Mouse (Mus musculus): ENCODE measurements around the gene Syt13. TPM values are rescaled to one million over a fixed set of nuclear protein-coding genes. Genes with fewer than 3 reads are reported as not detected.

Syt13 gene
- polyA plus RNA-seq, 1 experiment, result 2.7 TPM

- 33% methylated on average over 7 of the region's 7 CpGs for WGBS
- no peak for DNase-seq (ENCODE audit: low read depth, low spot score)
These were observed 2.7 kb downstream of the Syt13 start for GRCm38 (mm10) chr2:92917405-92918142.

- no peak for DNase-seq (ENCODE audit: low read depth, low spot score)
- WGBS, result 80% methylated on average over 4 of the region's 4 CpGs
These were observed 5.8 kb downstream of the Syt13 start for GRCm38 (mm10) chr2:92920709-92921108.

DNA sequence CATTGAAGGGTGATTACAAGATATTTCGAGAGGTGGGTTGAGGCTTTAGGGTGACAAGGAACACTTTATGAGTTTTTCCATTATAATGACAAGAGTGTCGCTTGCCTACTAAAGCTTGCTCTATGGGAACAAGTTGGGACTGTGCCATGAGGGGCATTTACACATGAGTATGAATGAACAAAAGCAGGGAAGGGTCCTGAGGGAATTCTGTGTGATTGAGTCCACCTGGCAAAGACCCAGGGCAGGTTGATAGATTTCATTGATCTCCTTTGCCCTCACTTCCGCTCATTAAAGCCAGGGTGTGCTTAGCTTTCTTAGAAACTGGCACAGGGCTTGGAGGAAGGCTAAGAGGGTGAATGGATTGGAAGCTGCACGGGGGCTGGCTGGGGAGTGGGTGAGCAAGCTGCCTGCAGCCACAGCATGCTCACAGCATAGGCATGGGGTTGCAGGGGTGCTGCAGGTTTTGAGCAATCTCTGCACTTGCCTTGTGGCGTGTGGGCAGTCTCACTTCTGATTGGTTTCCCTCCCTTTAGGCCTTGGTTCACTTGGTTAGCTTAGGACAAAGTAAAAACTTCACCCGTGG, 9.9 kb downstream of the Syt13 start:
- WGBS, result 76% methylated on average over 6 of the region's 6 CpGs
- no peak for DNase-seq (ENCODE audit: low read depth, low spot score)

DNA sequence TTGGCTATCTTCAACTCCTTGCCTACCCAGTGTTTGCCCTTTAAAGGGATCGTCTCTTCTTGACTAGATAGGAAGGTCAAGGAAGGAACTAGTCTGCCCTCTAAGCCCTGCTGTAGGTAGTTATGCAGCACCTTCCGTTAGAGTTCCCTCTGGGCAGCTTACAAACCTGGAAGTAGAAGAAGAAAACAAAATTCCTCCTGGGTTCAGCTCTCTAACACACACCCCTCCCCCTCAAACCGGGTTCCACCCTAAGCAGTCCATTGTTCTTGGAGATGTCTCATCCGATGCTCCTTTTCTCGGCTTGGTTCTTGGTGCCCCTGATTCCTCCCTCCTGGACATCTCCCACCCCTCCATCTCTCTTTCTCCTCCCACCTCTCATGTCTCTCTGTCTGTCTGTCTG, 14.8 kb downstream of the Syt13 start:
- 69% methylated on average over 5 of the region's 5 CpGs for WGBS
- DNase-seq (ENCODE audit: low read depth, low spot score), result no peak

DNA sequence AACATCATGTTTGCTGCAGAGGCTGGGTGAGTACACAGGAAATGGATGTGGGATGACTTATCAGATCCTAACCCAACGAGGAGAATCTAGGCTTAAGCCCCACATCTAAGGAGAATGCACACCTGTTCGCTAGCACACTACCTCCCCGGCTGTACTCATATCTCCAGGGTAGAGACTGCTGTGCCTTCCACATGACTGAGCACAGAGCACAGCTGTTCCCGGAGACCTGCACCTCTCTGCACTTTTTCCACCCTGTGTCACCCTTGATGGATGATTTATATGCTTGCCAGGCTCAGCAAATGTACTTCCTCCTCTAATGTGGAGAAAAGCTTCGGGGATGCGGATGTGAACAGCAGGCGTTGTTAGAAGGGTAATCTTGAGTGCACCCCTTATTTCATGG, 16.2 kb downstream of the Syt13 start:
- WGBS, result 43% methylated on average over 7 of the region's 7 CpGs
- no peak for DNase-seq (ENCODE audit: low read depth, low spot score)

GRCm38 (mm10) chr2:92933379-92933778, 18.5 kb downstream of the Syt13 start:
- no peak for DNase-seq (ENCODE audit: low read depth, low spot score)
- 83% methylated on average over 6 of the region's 6 CpGs for WGBS

DNA sequence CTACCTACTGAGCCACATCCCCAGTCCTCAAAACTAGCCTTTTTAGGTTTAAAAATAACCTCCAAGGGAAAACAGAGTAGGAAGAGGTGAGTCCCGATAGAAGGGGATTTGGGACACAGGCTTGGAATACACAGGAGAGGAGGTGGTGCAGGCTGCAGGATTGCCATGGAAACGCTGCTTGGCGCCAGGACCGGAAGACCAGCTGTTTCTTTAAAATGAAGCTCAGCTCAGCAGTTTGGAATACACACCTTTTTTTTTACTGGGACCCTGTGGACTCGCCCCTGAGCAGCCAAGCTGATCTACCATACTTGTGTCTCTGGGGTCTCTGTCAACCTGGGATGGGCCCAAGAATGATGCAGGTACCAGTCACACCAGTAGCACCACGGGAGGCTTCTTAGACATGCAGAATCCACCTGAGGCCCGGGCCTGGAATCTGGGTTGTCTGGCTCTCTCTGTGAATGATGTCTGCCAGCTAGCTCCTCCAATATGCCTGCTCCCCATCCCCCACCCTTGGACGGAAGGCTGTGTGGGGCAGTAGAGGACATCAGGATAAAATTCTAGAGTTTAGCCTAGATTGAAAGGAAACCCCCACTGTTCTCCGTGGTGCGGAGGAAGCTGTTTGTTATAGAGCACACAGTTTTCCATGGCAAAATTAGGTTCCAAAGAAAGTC, 19.5 kb downstream of the Syt13 start:
- WGBS, result 31% methylated on average over 10 of the region's 10 CpGs
- DNase-seq (ENCODE audit: low read depth, low spot score), result no peak

DNA sequence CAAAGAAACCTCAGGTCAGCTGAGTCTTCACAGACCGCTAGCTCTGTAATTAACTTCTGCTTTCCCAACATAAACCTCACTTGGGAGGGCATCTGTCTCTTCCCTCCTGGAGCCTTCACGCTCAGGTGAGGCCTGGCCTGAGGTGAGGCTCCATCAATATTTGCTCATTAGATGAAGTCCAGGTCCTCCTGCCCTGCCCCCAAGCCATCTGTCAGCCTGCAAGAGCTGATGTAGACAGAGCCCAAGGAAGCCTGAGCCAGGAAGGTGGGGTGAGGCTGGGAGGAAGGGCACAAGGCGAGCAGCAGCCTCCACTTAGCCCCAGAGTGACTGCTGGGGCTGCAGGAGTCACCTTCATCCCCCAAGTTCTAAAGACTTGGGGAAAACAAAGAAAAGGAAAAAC, 20.6 kb downstream of the Syt13 start:
- peak; percentile 13 for DNase-seq (ENCODE audit: low read depth, low spot score)
- WGBS, result 58% methylated on average over 3 of the region's 3 CpGs

DNA sequence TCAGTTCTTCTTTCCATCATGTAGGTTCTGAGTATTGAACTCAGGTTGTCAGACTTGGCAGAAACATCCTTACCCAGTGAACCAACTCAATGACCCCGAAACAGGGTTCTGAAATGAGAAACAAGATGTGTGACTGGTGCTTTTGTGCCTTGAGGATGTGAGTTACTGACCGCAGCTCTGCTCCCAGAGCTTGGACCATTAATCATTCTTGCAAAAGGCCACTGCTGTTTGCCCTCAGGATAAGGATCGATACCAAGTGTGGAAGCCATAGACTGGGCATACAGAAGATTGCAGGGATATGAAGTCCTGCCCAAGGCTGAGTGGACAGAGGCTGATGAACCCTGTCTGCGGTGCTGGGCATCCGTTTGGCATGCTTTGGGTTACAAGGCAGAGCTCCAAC, 23.2 kb downstream of the Syt13 start:
- no peak for DNase-seq (ENCODE audit: low read depth, low spot score)
- 85% methylated on average over 5 of the region's 5 CpGs for WGBS

DNA sequence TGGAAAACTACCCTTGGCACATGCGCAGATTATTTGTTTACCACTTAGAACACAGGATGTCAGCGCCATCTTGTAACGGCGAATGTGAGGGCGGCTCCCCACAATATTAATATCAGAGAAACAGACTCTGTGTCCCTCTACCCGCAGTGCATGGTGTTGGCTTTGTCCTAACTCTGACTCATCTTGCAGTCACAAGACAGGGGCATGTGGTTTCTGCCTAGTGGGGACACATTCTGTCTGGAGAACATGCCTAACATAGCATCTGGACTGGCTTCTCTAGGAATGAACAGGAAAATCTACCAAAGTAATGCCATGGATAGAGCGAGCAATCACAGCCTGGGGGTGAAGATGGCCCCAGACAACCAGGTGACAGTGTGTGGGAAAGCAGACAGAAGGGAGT, 23.9 kb downstream of the Syt13 start:
- 88% methylated on average over 7 of the region's 7 CpGs for WGBS
- no peak for DNase-seq (ENCODE audit: low read depth, low spot score)

GRCm38 (mm10) chr2:92940963-92941362, 26.1 kb downstream of the Syt13 start:
- DNase-seq (ENCODE audit: low read depth, low spot score), result no peak
- 91% methylated on average over 9 of the region's 9 CpGs for WGBS

DNA sequence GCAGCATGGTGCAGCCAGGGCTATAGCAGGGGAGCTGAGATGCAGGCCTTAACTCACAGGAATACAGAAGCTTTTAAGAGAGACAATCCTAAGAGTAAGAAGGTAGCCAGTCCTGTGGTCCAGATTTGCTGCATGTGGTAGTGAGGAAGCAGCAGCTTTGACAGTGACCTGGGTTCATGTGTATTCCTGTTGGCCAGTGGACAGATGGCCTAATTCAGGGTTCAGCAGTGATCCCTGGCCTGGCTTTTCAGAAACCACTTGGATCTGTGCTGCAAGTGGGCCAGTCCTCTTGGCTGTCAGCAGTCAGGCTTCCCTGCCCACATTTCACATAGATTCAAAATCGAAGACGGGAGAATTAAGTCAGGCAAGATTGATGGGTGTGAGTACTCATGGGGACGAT, 26.6 kb downstream of the Syt13 start:
- DNase-seq (ENCODE audit: low read depth, low spot score), result no peak
- WGBS, result 76% methylated on average over 3 of the region's 3 CpGs

DNA sequence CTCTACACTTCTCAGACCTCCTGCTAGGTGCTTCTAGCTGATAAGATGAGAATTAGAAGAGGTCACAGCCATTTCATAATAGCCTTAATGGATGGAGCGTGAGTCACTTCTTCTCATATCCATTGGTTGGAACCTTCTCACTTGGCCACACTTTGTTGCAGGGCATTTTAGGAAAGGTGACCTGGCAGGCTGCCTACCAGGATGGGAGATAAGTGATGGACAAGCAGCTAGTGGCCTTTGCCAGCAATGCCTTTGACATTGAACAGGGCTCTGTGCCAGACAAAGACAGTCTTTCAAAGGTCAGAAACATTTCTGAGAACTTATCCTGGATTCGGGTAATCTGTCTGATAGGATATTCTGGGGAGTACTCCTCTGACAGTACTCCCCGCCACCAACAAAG, 28.5 kb downstream of the Syt13 start:
- 85% methylated on average over 3 of the region's 3 CpGs for WGBS
- no peak for DNase-seq (ENCODE audit: low read depth, low spot score)

DNA sequence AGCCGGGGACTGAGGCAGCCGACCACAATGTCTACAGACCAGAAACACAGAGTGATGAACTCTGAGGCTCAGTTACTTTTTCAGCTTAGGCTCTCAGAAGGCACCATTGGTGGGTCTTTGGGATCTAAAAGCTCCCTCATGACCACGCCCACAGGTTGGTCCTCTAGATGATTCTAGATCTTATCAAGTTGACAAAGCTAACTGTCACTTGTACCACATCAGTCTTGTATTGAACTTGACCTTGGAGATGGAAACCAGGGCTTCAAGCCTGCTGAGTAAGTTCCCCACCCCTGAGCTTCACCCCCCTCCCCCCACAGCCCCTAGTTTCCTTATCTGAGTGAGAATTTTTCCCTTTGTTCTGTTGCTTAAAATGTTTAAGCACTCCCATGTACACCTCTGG, 29.5 kb downstream of the Syt13 start:
- no peak for DNase-seq (ENCODE audit: low read depth, low spot score)

GRCm38 (mm10) chr2:92945125-92945746, 30.3 kb downstream of the Syt13 start:
- no peak for DNase-seq (ENCODE audit: low read depth, low spot score)
- 72% methylated on average over 11 of the region's 11 CpGs for WGBS

More for the DNA sequence above, 29.5 kb downstream of the Syt13 start:
- WGBS, result 90% methylated on average over 3 of the region's 3 CpGs

DNA sequence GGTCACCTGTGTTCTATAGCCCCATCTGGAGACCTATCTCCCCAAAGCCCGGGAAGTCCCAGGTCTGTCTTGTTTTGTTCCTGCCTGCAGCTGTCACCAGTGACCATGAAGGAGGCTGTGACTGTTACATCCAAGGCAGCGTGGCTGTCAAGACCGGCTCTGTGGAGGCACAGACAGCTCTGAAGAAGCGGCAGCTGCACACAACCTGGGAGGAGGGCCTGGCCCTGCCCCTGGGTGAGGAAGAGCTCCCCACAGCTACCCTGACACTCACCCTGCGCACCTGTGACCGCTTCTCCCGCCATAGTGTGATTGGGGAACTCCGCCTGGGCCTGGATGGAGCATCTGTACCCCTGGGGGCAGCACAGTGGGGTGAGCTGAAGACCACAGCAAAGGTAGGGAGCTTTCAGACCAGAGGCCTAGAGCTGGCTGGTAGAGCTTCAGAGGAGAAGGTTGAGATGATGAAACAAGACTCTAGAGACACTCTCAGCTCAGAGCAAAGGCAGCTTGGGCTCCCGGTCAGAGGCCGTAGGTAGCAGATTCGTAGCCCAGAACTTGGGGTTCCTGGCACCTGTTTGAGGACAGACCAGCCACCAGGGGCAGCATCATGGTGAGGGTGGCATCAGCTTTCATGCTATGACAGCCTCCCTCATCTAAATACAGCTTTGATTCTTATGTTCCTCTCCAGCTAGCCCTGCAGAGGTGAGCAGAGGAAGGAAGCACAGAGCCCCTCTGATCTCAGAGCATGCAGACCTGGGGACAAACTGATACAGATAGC, 31.1 kb downstream of the Syt13 start:
- WGBS, result 82% methylated on average over 11 of the region's 11 CpGs
- no peak for DNase-seq (ENCODE audit: low read depth, low spot score)

DNA sequence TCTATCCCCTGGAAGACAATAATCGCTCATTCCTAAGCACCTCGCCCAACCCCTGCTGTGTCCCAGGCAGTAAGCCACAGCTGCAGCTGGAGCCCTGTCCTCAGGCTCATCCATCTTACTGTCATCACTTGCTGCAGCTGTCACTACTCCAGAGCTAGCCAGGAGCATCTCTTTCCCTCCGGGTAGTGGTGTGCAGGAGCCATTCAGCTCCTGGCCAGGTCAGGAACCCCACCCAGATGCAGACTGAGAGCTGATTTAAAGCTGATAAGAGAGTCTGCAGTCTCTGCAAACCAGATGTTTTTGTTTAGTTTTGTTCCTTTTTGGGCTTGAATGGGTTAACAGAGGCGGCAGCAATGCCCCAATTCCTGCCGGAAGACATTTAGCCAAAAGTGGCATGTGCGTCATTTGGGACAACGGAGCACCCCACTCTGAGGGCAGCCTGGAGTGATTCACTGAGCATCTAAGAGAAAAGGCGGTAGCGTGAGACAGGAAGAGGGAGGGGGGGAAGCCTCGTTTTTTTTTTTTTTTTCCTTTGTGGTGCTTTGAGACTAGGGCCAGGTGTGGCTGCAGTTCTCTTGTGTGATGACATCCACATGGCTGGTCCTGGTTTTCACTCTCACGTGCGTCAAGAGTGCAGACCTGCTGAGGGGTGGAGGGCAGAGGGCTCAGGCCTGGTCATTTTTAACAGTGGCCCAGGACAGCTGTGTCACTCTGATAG, 33.2 kb downstream of the Syt13 start:
- 15% methylated on average over 12 of the region's 12 CpGs for WGBS
- no peak for DNase-seq (ENCODE audit: low read depth, low spot score)

DNA sequence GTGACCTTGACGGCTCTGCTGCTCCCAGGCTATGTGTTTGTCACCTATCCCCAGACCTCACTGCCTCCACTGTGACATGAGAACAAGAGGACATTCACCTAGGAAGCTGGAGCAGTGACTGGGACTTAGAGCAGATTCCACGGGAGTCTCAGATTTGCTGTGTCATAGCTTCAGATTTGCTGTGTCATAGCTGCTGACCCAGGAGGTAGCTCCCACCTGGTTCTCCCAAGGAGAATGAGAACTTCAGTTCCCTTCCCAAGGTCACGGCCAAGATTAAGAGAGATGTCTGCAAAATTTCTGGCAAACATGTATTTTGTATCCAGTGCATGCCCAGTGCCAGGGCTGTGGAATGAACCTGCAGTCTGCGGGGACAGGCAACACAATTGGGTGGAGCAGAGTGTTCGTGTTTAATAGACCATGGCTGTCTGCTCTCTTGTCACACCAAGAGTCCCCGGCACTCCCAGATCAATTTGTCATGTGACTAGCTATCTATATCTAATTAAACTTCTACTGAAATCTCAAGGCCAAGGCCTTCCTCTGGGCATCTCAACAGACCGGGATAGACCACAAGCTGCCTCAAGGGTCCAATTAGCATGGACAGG, 33.9 kb downstream of the Syt13 start:
- no peak for DNase-seq (ENCODE audit: low read depth, low spot score)
- WGBS, result 64% methylated on average over 7 of the region's 7 CpGs

- no peak for DNase-seq (ENCODE audit: low read depth, low spot score)
- WGBS, result 47% methylated on average over 1 of the region's 1 CpGs
These were observed 34.6 kb downstream of the Syt13 start for GRCm38 (mm10) chr2:92949518-92949917.

Measured in large intestine, adult 2 months (tissue).